Mouse (Mus musculus) liver, embryonic 15.5 days (tissue): Measurements from ENCODE around the gene Cdc42se1. TPM values are rescaled to one million over a fixed set of nuclear protein-coding genes. Genes with fewer than 3 reads are reported as not detected.
"Not testable (repeated sequence)": the region's sequence is repeated elsewhere in the genome, so short reads cannot be mapped to it uniquely, and the experiment has no call there.

ENCODE experiments used
- ATAC-seq: fragments of 200-750 bp; cut with Nextera tagmentation; 2 replicates; pipeline ENCODE4 v1.8.0; 2017; ENCODE audit warnings: moderate number of reproducible peaks, mild to moderate bottlenecking, moderate library complexity; ENCODE audit not compliant: insufficient read depth
- H3K27ac ChIP-seq: fragments of 300-500 bp; sonication (generic); replicated peaks from 2 replicates; pipeline ENCODE4 v1.5.1; 2015; ENCODE audit warnings: mild to moderate bottlenecking, inconsistent platforms
- H3K27me3 ChIP-seq: fragments of 300-500 bp; sonication (generic); 2 replicates; pipeline ENCODE4 v1.6.1; 2015; ENCODE audit warnings: mild to moderate bottlenecking, inconsistent platforms
- H3K36me3 ChIP-seq: fragments of 300-500 bp; sonication (generic); replicated peaks from 2 replicates; pipeline ENCODE4 v1.6.1; 2015; ENCODE audit warnings: moderate library complexity, mild to moderate bottlenecking, inconsistent platforms
- H3K4me1 ChIP-seq: fragments of 300-500 bp; sonication (generic); replicated peaks from 2 replicates; pipeline ENCODE4 v1.6.1; 2015; ENCODE audit warnings: inconsistent platforms
- H3K4me2 ChIP-seq: fragments of 300-500 bp; sonication (generic); 2 replicates; pipeline ENCODE4 v1.6.1; 2015; ENCODE audit warnings: moderate library complexity, mild to moderate bottlenecking, inconsistent platforms
- H3K4me3 ChIP-seq: fragments of 300-500 bp; sonication (generic); replicated peaks from 2 replicates; pipeline ENCODE4 v1.5.1; 2015; ENCODE audit warnings: mild to moderate bottlenecking, inconsistent platforms
- H3K9ac ChIP-seq: fragments of 300-500 bp; sonication (generic); 2 replicates; pipeline ENCODE4 v1.6.1; 2015; ENCODE audit warnings: moderate library complexity, mild to moderate bottlenecking, inconsistent platforms
- H3K9me3 ChIP-seq: fragments of 300-500 bp; sonication (generic); replicated peaks from 2 replicates; pipeline ENCODE4 v1.6.1; 2016; ENCODE audit warnings: inconsistent platforms
- WGBS: fragments of 180-500 bp; shearing (Covaris S2); methylation state at CpG from one replicate; pipeline ENCODE4 v1.1.7; 2015; ENCODE audit warnings: mixed read lengths; ENCODE audit not compliant: insufficient replicate concordance; 5-methylcytosine and 5-hydroxymethylcytosine counted together
- polyA plus RNA-seq: library from polyadenylated mRNA; unstranded; fragments of >200 nt; fragmentation: Nextera tagmentation; extraction: Ambion mirVana; gene quantifications from 2 replicates; pipeline ENCODE4 v1.2.1, GENCODE M21; 2015

Cdc42se1 gene
- polyA plus RNA-seq, 1 experiment from 2014 or later = 42.6 TPM

DNA sequence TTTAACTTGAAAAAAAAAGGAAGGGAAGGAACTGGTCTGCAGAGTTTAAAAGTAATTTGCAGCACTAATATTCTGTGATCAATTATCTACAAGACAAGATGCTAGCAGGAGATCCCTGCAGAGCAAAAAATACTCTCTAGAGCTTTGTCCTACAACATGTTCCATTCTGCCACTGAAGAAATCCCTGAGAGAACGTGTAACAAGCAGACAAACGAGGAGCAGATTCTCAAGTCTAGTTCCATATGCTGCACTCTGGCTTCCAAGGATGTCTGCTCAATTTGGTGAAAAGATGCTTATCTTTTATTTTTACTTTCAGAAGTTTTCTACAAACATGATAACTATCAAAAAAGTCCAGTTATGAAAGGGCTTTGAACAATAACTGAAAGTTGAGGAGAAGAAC, 28.0 kb upstream of the Cdc42se1 start:
- Histone ChIP-seq H3K4me2 (no peak overlapping the region), H3K4me1 (no peaks in the 10 kb centered on the region; the same call in 1 of the 2 replicates), H3K4me3 (no peak overlapping the region), H3K9ac (no peak overlapping the region), H3K27me3 (no peaks in the 10 kb centered on the region), H3K27ac (no peak overlapping the region), H3K9me3 (no peaks in the 10 kb centered on the region), H3K36me3 (peaks cover 98% of the 10 kb centered on the region)
- WGBS = 82% methylated on average over 2 of the region's 2 CpGs
- ATAC-seq = no peak

DNA sequence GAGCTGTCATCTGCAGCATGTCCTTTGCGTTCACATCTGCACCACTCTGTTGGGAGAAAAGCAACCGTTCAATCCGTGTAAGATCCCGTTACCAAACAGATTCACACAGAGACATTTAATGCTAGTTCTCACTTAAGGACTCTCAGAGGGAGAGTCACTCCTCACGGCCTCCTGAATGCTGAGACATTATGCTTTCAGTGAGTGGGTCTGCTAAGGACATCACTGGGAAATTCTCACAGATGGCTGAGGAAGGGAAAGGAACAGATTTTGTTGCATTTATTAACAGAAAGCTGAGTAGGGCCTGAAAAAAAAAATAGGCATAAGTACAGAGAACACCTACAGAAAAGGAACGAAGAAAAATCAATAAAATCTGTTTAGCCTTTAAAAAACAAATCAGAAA, 24.7 kb upstream of the Cdc42se1 start:
- H3K4me2 ChIP-seq = no peak overlapping the region
- ATAC-seq = no peak
- peaks cover 98% of the 10 kb centered on the region for H3K36me3 ChIP-seq
- no peaks in the 10 kb centered on the region for H3K9me3 ChIP-seq
- 89% methylated on average over 6 of the region's 6 CpGs for WGBS
- H3K27me3 ChIP-seq = no peaks in the 10 kb centered on the region
- no peaks in the 10 kb centered on the region for H3K4me1 ChIP-seq
- H3K4me3 ChIP-seq = no peak overlapping the region
- H3K27ac ChIP-seq = no peak overlapping the region
- H3K9ac ChIP-seq = no peak overlapping the region

DNA sequence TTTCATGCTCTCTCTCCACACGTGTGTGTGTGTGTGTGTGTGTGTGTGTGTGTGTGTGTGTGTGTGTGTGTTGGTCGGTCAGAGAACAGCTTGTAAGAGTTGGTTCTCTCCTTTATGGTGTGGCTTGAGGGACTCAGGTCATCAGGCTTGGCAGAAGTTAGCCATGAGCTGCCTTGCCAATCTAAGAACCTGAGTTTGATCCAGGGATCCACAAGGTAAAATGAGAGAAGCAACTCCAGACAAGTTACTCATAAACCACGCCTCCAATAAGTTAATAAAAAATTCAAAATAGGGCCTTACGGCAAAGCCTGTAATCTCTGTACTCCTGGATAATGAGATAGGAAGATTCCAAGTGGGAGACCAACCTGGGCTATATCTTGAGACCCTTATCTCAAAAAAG, 20.2 kb upstream of the Cdc42se1 start:
- Histone ChIP-seq H3K27ac (no peak overlapping the region), H3K36me3 (peaks cover 92% of the 10 kb centered on the region), H3K9me3 (no peaks in the 10 kb centered on the region), H3K4me2 (no peak overlapping the region), H3K9ac (no peak overlapping the region), H3K4me3 (no peak overlapping the region), H3K27me3 (no peaks in the 10 kb centered on the region), H3K4me1 (peaks cover 7% of the 10 kb centered on the region)
- WGBS = 82% methylated on average over 4 of the region's 4 CpGs
- no peak for ATAC-seq

DNA sequence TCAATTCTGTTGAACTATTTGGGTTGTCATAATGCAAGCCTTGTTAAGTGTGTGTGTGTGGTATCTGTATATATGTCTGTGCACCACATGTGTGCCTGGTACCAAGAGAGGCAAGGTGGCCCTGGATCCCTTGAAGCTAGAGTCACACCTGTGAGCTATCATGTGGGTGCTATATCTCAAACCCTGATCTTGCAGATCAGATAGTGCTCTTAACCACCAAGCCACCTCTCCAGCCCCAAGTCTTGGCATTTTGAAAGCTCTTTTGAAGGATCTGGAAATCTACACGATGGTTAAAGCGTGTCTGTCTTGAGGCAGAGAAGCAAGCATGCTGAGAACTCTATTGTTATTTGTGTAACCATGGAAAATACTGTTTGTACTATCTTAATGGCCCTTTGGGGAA, 17.9 kb upstream of the Cdc42se1 start:
- Histone ChIP-seq H3K4me3 (no peak overlapping the region), H3K4me1 (peaks cover 20% of the 10 kb centered on the region), H3K9ac (no peak overlapping the region), H3K9me3 (no peaks in the 10 kb centered on the region), H3K4me2 (no peak overlapping the region), H3K27me3 (no peaks in the 10 kb centered on the region), H3K36me3 (peaks cover 92% of the 10 kb centered on the region), H3K27ac (no peak overlapping the region)
- ATAC-seq = no peak
- 79% methylated on average over 2 of the region's 2 CpGs for WGBS

- 77% methylated on average over 9 of the region's 10 CpGs for WGBS
- Histone ChIP-seq H3K36me3 (peaks cover 77% of the 10 kb centered on the region), H3K27ac (0 out of 2 replicates have a peak overlapping the region, but pooled peaks have one; percentile 14), H3K4me1 (peaks cover 36% of the 10 kb centered on the region)
- not testable (repeated sequence) for H3K4me3 ChIP-seq, H3K27me3 ChIP-seq, ATAC-seq, H3K9me3 ChIP-seq, H3K4me2 ChIP-seq, H3K9ac ChIP-seq
Observed at GRCm38 (mm10) chr3:95212889-95213608, 15.5 kb upstream of the Cdc42se1 start.

- Histone ChIP-seq H3K36me3 (peaks cover 72% of the 10 kb centered on the region), H3K4me3 (no peak overlapping the region), H3K4me1 (peaks cover 42% of the 10 kb centered on the region), H3K27me3 (no peaks in the 10 kb centered on the region), H3K27ac (peak overlapping the region; percentile 75), H3K4me2 (no peak overlapping the region), H3K9ac (no peak overlapping the region), H3K9me3 (no peaks in the 10 kb centered on the region)
- no peak for ATAC-seq
- whole genome bisulfite sequencing = 83% methylated on average over 1 of the region's 1 CpGs
Observed at GRCm38 (mm10) chr3:95213609-95213975, 14.9 kb upstream of the Cdc42se1 start.

DNA sequence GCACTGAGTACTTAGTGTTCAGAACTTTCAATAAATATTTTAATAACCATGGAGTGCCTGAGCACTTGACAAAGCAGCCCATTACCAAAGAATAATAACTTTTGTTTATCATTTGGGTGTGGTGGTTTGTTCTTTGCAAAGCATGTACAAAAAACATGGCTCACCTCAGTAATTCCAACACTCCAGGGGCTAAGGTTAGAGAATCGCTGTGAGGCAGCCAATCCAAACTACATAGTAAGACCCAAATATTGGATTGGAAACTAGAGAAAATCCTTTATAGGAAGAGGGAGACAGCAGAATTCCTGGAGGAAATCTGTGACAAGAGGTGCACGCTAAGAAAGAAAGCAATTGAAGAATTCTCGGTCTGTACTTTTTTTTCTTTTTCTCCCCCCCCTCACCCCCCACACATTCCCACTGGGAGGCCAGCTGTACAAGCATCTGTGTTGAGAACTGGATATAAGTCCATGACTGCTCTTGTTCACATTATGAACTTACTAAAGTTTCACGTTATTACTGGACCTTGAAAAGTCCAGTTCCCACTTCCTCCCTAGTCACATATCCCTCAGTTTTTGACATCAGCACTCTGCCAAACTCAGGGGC, 11.8 kb upstream of the Cdc42se1 start:
- WGBS = 12% methylated on average over 4 of the region's 4 CpGs
- peaks cover 44% of the 10 kb centered on the region for H3K4me1 ChIP-seq
- no peaks in the 10 kb centered on the region for H3K27me3 ChIP-seq
- H3K9ac ChIP-seq = peak overlapping the region; percentile 92
- ATAC-seq = peak; percentile 3
- peak overlapping the region; percentile 84 for H3K4me2 ChIP-seq
- H3K27ac ChIP-seq = peak overlapping the region; percentile 94
- peak overlapping the region; percentile 91 for H3K4me3 ChIP-seq
- peaks cover 42% of the 10 kb centered on the region for H3K36me3 ChIP-seq
- no peaks in the 10 kb centered on the region for H3K9me3 ChIP-seq

- Histone ChIP-seq H3K9me3 (no peaks in the 10 kb centered on the region), H3K4me3 (peak within 1 kb of the TSS; percentile 91), H3K4me1 (peaks cover 41% of the 10 kb centered on the region), H3K36me3 (peaks cover 35% of the 10 kb centered on the region), H3K27ac (peak within 1 kb of the TSS; percentile 94), H3K9ac (peak within 1 kb of the TSS; percentile 92), H3K27me3 (no peaks in the 10 kb centered on the region), H3K4me2 (peak within 1 kb of the TSS; percentile 84)
- ATAC-seq = peak; percentile 83
- WGBS = under 1% methylated on average over 56 of the region's 56 CpGs
Observed at GRCm38 (mm10) chr3:95217255-95218134, 11.0 kb upstream of the Cdc42se1 start, which contains the start of gene Gabpb2. Gene Gabpb2, minus strand, starts transcription at chr3:95217916.

DNA sequence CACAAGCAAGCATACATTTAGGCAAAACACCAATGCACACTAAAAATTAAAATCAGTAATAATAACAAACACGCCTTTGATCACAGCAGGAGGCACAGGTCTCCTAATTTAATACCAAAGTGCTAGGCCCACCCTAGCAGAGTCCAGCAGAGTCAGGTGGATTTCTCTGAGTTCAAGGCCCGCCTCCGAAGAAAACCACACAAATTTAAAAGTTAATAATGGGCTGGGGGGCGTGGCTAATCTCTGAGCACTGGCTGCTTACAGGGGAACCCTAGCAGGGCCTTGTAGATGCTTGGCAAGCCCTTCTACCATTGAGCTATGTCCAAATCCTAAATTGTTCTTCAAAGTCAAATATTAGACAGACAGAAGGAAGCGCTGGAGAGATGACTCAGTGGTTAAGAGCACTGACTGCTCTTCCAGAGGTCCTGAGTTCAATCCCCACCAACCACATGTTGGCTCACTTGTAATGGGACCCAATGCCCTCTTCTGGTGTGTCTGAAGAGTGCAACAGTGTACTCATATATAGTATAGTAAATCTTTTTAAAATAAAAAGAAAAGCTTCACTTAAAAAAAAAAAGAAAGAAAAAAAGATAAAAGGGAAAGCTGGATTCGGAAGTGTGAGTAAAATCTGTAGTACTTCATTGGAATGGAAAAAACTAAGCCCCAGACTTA, 9.9 kb upstream of the Cdc42se1 start:
- peak overlapping the region; percentile 84 for H3K4me2 ChIP-seq
- H3K36me3 ChIP-seq = peaks cover 33% of the 10 kb centered on the region
- H3K4me1 ChIP-seq = peaks cover 35% of the 10 kb centered on the region
- H3K27me3 ChIP-seq = no peaks in the 10 kb centered on the region
- no peak for ATAC-seq
- no peaks in the 10 kb centered on the region for H3K9me3 ChIP-seq
- H3K9ac ChIP-seq = peak overlapping the region; percentile 92
- 37% methylated on average over 6 of the region's 6 CpGs for WGBS
- peak overlapping the region; percentile 91 for H3K4me3 ChIP-seq
- peak overlapping the region; percentile 94 for H3K27ac ChIP-seq

- Histone ChIP-seq H3K36me3 (peaks cover 15% of the 10 kb centered on the region; the same call in 1 of the 2 replicates), H3K9me3 (no peaks in the 10 kb centered on the region), H3K27ac (no peak overlapping the region), H3K4me2 (no peak overlapping the region), H3K9ac (no peak overlapping the region), H3K4me3 (no peak overlapping the region), H3K4me1 (peaks cover 19% of the 10 kb centered on the region), H3K27me3 (no peaks in the 10 kb centered on the region)
- WGBS = 85% methylated on average over 2 of the region's 2 CpGs
- no peak for ATAC-seq
Observed at GRCm38 (mm10) chr3:95223041-95223440, 5.5 kb upstream of the Cdc42se1 start.
